Mouse (Mus musculus): ENCODE results near the gene Ifnar1.
"Not testable (repeated sequence)": the region's sequence is repeated elsewhere in the genome, so short reads cannot be mapped to it uniquely, and the experiment has no call there.

Ifnar1 gene

GRCm38 (mm10) chr16:91484808-91485700 lies at the start of gene Ifnar1:
Gene Ifnar1, plus strand, starts transcription at chr16:91485238.
- DNase-seq (ENCODE audit: low spot score) = peak; percentile 95

GRCm38 (mm10) chr16:91438081-91438480 lies 47.0 kb upstream of the Ifnar1 start:
- no peak for DNase-seq (ENCODE audit: low spot score)

- not testable (repeated sequence) for DNase-seq (ENCODE audit: low spot score)
These were observed 46.4 kb upstream of the Ifnar1 start for GRCm38 (mm10) chr16:91438599-91438998.

- no peak for DNase-seq (ENCODE audit: low spot score)
These were observed 43.7 kb upstream of the Ifnar1 start for GRCm38 (mm10) chr16:91441366-91441765.

- no peak for DNase-seq (ENCODE audit: low spot score)
These were observed 43.2 kb upstream of the Ifnar1 start for GRCm38 (mm10) chr16:91441811-91442240.

GRCm38 (mm10) chr16:91442446-91442845 lies 42.6 kb upstream of the Ifnar1 start:
- no peak for DNase-seq (ENCODE audit: low spot score)

- DNase-seq (ENCODE audit: low spot score) = no peak
These were observed 41.8 kb upstream of the Ifnar1 start for GRCm38 (mm10) chr16:91443211-91443611.

- no peak for DNase-seq (ENCODE audit: low spot score)
These were observed 40.2 kb upstream of the Ifnar1 start for GRCm38 (mm10) chr16:91444847-91445246.

GRCm38 (mm10) chr16:91445566-91445965 lies 39.5 kb upstream of the Ifnar1 start:
- DNase-seq (ENCODE audit: low spot score) = no peak

- DNase-seq (ENCODE audit: low spot score) = no peak
These were observed 38.1 kb upstream of the Ifnar1 start for GRCm38 (mm10) chr16:91446778-91447511.

- no peak for DNase-seq (ENCODE audit: low spot score)
These were observed 37.5 kb upstream of the Ifnar1 start for GRCm38 (mm10) chr16:91447512-91447900.

- DNase-seq (ENCODE audit: low spot score) = no peak
These were observed 37.0 kb upstream of the Ifnar1 start for GRCm38 (mm10) chr16:91448088-91448487.

GRCm38 (mm10) chr16:91448895-91449294 lies 36.1 kb upstream of the Ifnar1 start:
- DNase-seq (ENCODE audit: low spot score) = no peak

- no peak for DNase-seq (ENCODE audit: low spot score)
These were observed 34.6 kb upstream of the Ifnar1 start for GRCm38 (mm10) chr16:91450137-91451064.

- no peak for DNase-seq (ENCODE audit: low spot score)
These were observed 33.1 kb upstream of the Ifnar1 start for GRCm38 (mm10) chr16:91451949-91452348.

GRCm38 (mm10) chr16:91452363-91452896 lies 32.6 kb upstream of the Ifnar1 start:
- DNase-seq (ENCODE audit: low spot score) = no peak

GRCm38 (mm10) chr16:91455868-91456267 lies 29.2 kb upstream of the Ifnar1 start:
- no peak for DNase-seq (ENCODE audit: low spot score)

- DNase-seq (ENCODE audit: low spot score) = no peak
These were observed 26.7 kb upstream of the Ifnar1 start for GRCm38 (mm10) chr16:91458301-91458746.

- DNase-seq (ENCODE audit: low spot score) = no peak
These were observed 26.1 kb upstream of the Ifnar1 start for GRCm38 (mm10) chr16:91458976-91459375.

- no peak for DNase-seq (ENCODE audit: low spot score)
These were observed 25.6 kb upstream of the Ifnar1 start for GRCm38 (mm10) chr16:91459396-91459795.

- no peak for DNase-seq (ENCODE audit: low spot score)
These were observed 25.1 kb upstream of the Ifnar1 start for GRCm38 (mm10) chr16:91459841-91460370.

Data from urinary bladder, postnatal 10 days (tissue).